Mouse (Mus musculus) neural tube, embryonic 15.5 days (tissue): ENCODE measurements around the gene Map4k2. TPM values are rescaled to one million over a fixed set of nuclear protein-coding genes. Genes with fewer than 3 reads are reported as not detected.

Experiments
- ATAC-seq: fragments of 200-750 bp; cut with Nextera tagmentation; 2 replicates; pipeline ENCODE4 v1.8.0; 2017; ENCODE audit warnings: mild to moderate bottlenecking, moderate TSS enrichment, moderate library complexity; ENCODE audit not compliant: low FRiP score
- H3K27ac ChIP-seq: fragments of 300-500 bp; sonication (generic); replicated peaks from 2 replicates; pipeline ENCODE4 v1.5.1; 2015; ENCODE audit warnings: mild to moderate bottlenecking, inconsistent platforms
- H3K27me3 ChIP-seq: fragments of 300-500 bp; sonication (generic); replicated peaks from 2 replicates; pipeline ENCODE4 v1.6.1; 2015; ENCODE audit warnings: inconsistent platforms
- H3K36me3 ChIP-seq: fragments of 300-500 bp; sonication (generic); 2 replicates; pipeline ENCODE4 v1.6.1; 2015; ENCODE audit warnings: inconsistent platforms
- H3K4me1 ChIP-seq: fragments of 300-500 bp; sonication (generic); 2 replicates; pipeline ENCODE4 v1.6.1; 2015; ENCODE audit warnings: inconsistent platforms
- H3K4me2 ChIP-seq: fragments of 300-500 bp; sonication (generic); 2 replicates; pipeline ENCODE4 v1.6.1; 2015; ENCODE audit warnings: inconsistent platforms, mild to moderate bottlenecking, moderate library complexity
- H3K4me3 ChIP-seq: fragments of 300-500 bp; sonication (generic); replicated peaks from 2 replicates; pipeline ENCODE4 v1.5.1; 2015; ENCODE audit warnings: mild to moderate bottlenecking, inconsistent platforms
- H3K9ac ChIP-seq: fragments of 300-500 bp; sonication (generic); replicated peaks from 2 replicates; pipeline ENCODE4 v1.6.1; 2015; ENCODE audit warnings: mild to moderate bottlenecking, inconsistent platforms
- H3K9me3 ChIP-seq: fragments of 300-500 bp; sonication (generic); replicated peaks from 2 replicates; pipeline ENCODE4 v1.6.1; 2016; ENCODE audit warnings: inconsistent platforms
- WGBS: fragments of 180-500 bp; shearing (Covaris S2); methylation state at CpG from one replicate; pipeline ENCODE4 v1.1.7; 2015; ENCODE audit warnings: mixed read lengths; 5-methylcytosine and 5-hydroxymethylcytosine counted together
- polyA plus RNA-seq: library from polyadenylated mRNA; unstranded; fragments of >200 nt; fragmentation: Nextera tagmentation; extraction: Ambion mirVana; gene quantifications from 2 replicates; pipeline ENCODE4 v1.2.1, GENCODE M21; 2015

Gene Map4k2
- polyA plus RNA-seq, 1 experiment from 2014 or later, result 21.9 TPM

DNA sequence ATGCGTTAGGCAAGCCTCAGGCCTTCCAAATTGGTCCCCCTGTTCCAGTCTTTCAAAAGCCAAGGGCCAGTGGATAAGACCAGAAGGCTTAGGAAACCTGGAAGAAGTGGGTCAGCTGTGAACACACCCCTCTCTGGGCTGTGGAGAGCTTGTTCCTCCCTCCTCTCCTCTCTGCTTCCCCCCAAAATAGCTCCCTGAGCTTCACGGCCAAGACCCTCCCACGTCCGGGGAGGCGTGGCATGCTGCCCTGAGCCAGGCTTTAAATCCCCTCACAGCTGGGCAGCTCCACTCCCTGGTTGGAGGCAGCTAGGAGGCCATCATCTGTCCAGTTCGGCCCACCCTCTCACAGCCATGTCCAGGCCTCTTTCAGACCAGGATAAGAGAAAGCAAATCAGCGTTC is 43.2 kb downstream of the Map4k2 start, which contains the start of gene Pygm:
Gene Pygm (plus strand): TSS at position 272 of the 400 bp plus-strand sequence.
- ATAC-seq, result no peak
- H3K36me3 ChIP-seq, result peaks cover 2% of the 10 kb centered on the region
- H3K4me1 ChIP-seq, result peaks cover 16% of the 10 kb centered on the region
- no peak within 1 kb of the TSS for H3K4me3 ChIP-seq
- 0 out of 2 replicates have a peak within 1 kb of the TSS, but pooled peaks have one; percentile 37 for H3K27ac ChIP-seq
- no peak within 1 kb of the TSS for H3K9ac ChIP-seq
- H3K9me3 ChIP-seq, result no peaks in the 10 kb centered on the region
- no peak within 1 kb of the TSS for H3K4me2 ChIP-seq
- no peaks in the 10 kb centered on the region for H3K27me3 ChIP-seq
- 27% methylated on average over 7 of the region's 7 CpGs for WGBS

DNA sequence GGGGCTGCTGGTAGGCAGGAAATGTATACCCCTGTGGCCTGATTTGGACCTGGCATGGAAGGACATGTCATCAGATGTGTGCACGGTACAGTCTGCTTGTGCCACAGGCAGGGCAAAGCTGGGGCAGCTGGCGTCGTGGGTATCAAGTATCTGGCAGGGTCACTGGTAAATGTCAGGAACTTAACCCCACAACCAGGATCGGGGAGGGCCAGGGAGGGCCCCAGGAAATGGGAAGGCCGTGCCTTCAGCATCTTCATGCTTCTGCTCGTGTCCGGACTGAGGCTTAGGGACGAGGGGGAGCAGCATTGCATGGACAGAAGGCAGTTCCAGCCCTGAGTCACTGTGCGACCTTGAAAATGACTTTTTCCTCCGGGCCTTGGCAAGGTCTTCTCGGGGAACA is 44.0 kb downstream of the Map4k2 start:
- WGBS, result 87% methylated on average over 11 of the region's 11 CpGs
- H3K4me2 ChIP-seq, result no peak overlapping the region
- no peaks in the 10 kb centered on the region for H3K36me3 ChIP-seq
- H3K27me3 ChIP-seq, result no peaks in the 10 kb centered on the region
- no peak overlapping the region for H3K4me3 ChIP-seq
- H3K9me3 ChIP-seq, result no peaks in the 10 kb centered on the region
- no peak for ATAC-seq
- H3K4me1 ChIP-seq, result peaks cover 24% of the 10 kb centered on the region
- H3K9ac ChIP-seq, result no peak overlapping the region
- H3K27ac ChIP-seq, result no peak overlapping the region

DNA sequence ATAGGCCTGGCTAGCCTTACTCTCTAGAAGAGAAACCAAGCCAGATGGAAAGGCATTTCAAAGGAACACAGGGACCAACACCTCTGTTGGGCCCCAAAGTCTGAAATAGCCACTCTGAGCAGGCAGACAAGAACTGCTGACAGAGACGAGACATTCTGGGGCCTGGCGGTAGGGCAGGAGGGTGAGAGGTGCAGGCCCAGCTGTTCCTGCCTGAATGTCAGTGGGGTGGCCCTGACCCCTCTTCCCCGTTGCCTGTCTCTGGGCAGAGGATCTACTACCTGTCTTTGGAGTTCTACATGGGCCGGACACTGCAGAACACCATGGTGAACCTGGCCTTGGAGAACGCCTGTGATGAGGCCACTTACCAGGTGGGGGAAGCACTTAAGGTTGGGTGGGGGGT is 44.5 kb downstream of the Map4k2 start:
- H3K9me3 ChIP-seq, result no peaks in the 10 kb centered on the region
- 87% methylated on average over 5 of the region's 5 CpGs for WGBS
- H3K27me3 ChIP-seq, result no peaks in the 10 kb centered on the region
- H3K36me3 ChIP-seq, result no peaks in the 10 kb centered on the region
- H3K4me3 ChIP-seq, result no peak overlapping the region
- peaks cover 26% of the 10 kb centered on the region for H3K4me1 ChIP-seq
- H3K9ac ChIP-seq, result no peak overlapping the region
- ATAC-seq, result no peak
- no peak overlapping the region for H3K27ac ChIP-seq
- H3K4me2 ChIP-seq, result no peak overlapping the region

DNA sequence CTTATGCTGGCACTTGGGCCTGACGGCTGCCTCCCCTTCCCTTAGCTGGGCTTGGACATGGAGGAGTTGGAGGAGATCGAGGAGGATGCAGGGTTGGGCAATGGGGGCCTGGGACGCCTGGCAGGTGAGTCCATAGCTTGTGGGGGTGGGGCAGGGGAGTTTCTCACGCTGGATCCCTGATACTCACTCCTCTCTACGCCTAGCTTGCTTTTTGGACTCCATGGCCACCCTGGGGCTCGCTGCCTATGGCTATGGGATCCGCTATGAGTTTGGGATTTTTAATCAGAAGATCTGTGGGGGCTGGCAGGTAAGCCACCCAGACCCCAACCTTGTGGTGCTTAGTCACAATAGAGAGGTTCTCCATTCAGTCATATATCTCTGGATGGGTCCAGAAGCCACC is 44.9 kb downstream of the Map4k2 start:
- no peak overlapping the region for H3K27ac ChIP-seq
- no peak overlapping the region for H3K9ac ChIP-seq
- peaks cover 26% of the 10 kb centered on the region for H3K4me1 ChIP-seq
- H3K4me2 ChIP-seq, result no peak overlapping the region
- H3K4me3 ChIP-seq, result no peak overlapping the region
- no peaks in the 10 kb centered on the region for H3K36me3 ChIP-seq
- no peak for ATAC-seq
- H3K9me3 ChIP-seq, result no peaks in the 10 kb centered on the region
- H3K27me3 ChIP-seq, result no peaks in the 10 kb centered on the region
- WGBS, result 84% methylated on average over 7 of the region's 7 CpGs

DNA sequence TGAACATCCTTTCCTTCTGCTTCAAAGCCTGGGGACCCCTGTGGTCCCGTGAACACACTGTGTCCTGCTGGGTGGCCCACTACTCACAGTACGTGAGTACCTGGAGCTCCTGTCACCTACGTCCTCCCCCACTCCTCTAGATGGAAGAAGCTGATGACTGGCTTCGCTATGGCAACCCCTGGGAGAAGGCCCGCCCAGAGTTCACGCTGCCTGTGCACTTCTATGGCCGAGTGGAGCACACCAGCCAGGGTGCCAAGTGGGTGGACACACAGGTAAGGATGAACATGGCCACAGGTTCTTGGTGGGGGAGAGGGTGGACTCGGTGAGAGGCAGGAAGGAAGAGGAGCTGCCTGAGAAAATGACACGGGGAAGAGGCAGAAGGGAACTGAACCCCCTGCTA is 45.3 kb downstream of the Map4k2 start:
- no peaks in the 10 kb centered on the region for H3K36me3 ChIP-seq
- ATAC-seq, result no peak
- no peaks in the 10 kb centered on the region for H3K27me3 ChIP-seq
- H3K4me2 ChIP-seq, result no peak overlapping the region
- no peak overlapping the region for H3K27ac ChIP-seq
- WGBS, result 67% methylated on average over 9 of the region's 9 CpGs
- H3K9me3 ChIP-seq, result no peaks in the 10 kb centered on the region
- H3K4me3 ChIP-seq, result no peak overlapping the region
- H3K9ac ChIP-seq, result no peak overlapping the region
- H3K4me1 ChIP-seq, result peaks cover 26% of the 10 kb centered on the region

DNA sequence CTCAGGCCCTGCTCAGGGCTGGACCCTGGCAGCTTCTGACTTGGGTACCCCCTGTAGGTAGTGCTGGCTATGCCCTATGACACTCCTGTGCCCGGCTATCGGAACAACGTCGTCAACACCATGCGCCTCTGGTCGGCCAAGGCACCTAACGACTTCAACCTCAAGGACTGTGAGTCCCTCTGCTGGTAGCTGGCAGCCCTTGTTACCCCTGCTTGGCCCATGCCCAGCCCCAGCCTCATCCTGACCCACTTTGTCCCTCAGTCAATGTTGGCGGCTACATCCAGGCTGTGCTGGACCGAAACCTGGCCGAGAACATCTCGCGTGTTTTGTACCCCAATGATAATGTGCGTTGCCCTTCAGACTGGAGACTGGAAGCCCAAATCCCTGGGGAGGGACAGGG is 47.1 kb downstream of the Map4k2 start:
- Histone ChIP-seq H3K27me3 (no peaks in the 10 kb centered on the region), H3K9me3 (no peaks in the 10 kb centered on the region), H3K9ac (no peak overlapping the region), H3K36me3 (no peaks in the 10 kb centered on the region), H3K27ac (no peak overlapping the region), H3K4me3 (no peak overlapping the region), H3K4me1 (peaks cover 26% of the 10 kb centered on the region), H3K4me2 (no peak overlapping the region)
- 84% methylated on average over 13 of the region's 13 CpGs for WGBS
- ATAC-seq, result no peak

DNA sequence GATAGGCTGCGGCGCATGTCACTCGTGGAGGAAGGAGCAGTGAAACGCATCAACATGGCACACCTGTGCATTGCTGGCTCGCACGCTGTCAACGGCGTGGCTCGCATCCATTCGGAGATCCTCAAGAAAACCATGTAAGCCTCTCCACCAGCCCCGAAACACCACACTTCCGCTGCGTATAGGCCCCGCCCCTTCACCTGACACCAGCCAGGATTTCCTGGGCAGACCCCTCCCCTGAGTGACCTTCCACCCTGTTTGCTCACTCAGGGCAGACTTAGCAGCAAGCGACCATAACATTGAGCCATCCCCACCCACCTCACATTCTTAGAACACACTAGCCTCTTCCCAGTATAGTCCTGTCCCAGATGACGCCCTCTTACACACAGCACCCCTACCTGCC is 48.9 kb downstream of the Map4k2 start:
- peak overlapping the region; percentile 31 for H3K9ac ChIP-seq
- no peaks in the 10 kb centered on the region for H3K36me3 ChIP-seq
- peak overlapping the region; percentile 61 for H3K4me2 ChIP-seq
- H3K4me3 ChIP-seq, result peak overlapping the region; percentile 31
- H3K27me3 ChIP-seq, result no peaks in the 10 kb centered on the region
- no peaks in the 10 kb centered on the region for H3K9me3 ChIP-seq
- WGBS, result 8% methylated on average over 16 of the region's 16 CpGs
- ATAC-seq, result peak; percentile 66; the same call in 1 of the 2 replicates
- peaks cover 15% of the 10 kb centered on the region for H3K4me1 ChIP-seq
- peak overlapping the region; percentile 2; the same call in 1 of the 2 replicates for H3K27ac ChIP-seq

DNA sequence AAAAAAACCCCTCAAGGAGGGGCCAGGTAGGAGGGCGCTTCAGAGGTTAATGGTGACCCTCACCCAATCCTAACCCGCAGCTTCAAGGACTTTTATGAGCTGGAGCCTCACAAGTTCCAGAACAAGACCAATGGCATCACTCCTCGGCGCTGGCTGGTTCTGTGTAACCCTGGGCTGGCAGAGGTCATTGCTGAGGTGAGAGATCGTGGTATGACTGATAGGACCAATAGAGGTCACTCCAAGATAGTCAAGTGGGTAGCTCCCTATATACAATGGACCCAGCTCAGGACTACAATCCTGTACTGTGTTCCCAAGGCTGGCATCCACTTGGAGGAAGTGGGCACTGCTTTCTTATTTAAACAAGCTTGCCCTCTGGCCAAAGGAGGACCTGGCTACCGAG is 49.3 kb downstream of the Map4k2 start:
- no peak; the same call in 1 of the 2 replicates for ATAC-seq
- WGBS, result 64% methylated on average over 6 of the region's 6 CpGs
- peaks cover 14% of the 10 kb centered on the region for H3K4me1 ChIP-seq
- H3K36me3 ChIP-seq, result no peaks in the 10 kb centered on the region
- peak overlapping the region; percentile 61 for H3K4me2 ChIP-seq
- no peak overlapping the region for H3K4me3 ChIP-seq
- no peak overlapping the region for H3K9ac ChIP-seq
- H3K9me3 ChIP-seq, result no peaks in the 10 kb centered on the region
- H3K27me3 ChIP-seq, result no peaks in the 10 kb centered on the region
- no peak overlapping the region for H3K27ac ChIP-seq

DNA sequence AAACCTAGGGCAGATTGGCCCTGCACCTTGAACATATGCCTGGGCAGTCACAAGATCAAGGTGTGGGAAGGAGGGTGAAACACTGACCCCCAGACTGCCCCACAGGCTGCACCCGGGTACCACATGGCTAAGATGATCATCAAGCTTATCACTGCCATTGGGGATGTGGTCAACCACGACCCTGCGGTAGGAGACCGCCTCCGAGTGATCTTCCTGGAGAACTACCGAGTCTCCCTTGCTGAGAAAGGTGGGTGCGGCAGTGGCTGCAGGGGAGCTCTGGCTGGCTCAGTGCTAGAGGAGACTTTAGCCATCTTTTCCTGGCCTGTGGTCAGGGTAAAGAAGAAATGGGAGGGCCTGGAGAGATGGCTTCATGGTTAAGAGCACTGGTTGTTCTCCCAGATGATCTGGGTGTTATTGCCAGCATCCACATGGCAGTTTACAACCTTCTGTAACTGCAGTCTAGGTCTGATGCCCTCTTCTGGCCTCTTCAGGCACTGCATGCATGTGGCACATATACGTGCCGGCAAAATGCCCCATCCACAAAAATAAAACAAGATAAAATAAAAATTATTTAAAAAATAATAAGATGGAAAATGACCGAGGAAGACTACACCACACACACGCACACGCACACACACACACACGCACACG is 51.9 kb downstream of the Map4k2 start:
- no peaks in the 10 kb centered on the region for H3K36me3 ChIP-seq
- 92% methylated on average over 14 of the region's 14 CpGs for WGBS
- ATAC-seq, result no peak
- H3K9ac ChIP-seq, result no peak overlapping the region
- no peaks in the 10 kb centered on the region for H3K27me3 ChIP-seq
- H3K4me3 ChIP-seq, result no peak overlapping the region
- peaks cover 13% of the 10 kb centered on the region for H3K4me1 ChIP-seq
- H3K27ac ChIP-seq, result no peak overlapping the region
- no peaks in the 10 kb centered on the region for H3K9me3 ChIP-seq
- no peak overlapping the region for H3K4me2 ChIP-seq

DNA sequence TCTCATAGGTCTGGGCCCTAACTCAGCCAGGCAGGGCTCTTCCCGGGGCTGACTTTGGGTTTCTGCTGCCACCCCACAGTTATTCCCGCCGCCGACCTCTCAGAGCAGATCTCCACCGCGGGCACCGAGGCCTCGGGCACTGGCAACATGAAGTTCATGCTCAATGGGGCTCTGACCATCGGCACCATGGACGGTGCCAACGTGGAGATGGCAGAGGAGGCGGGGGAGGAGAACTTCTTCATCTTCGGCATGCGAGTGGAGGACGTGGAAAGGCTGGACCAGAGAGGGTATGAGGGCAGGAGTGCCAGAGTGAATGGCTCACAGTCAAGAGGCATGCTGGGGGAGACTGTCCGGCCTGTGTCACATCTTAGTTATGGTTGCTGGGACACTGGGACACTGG is 52.7 kb downstream of the Map4k2 start:
- Histone ChIP-seq H3K27me3 (no peaks in the 10 kb centered on the region), H3K9ac (no peak overlapping the region), H3K36me3 (no peaks in the 10 kb centered on the region), H3K4me3 (no peak overlapping the region), H3K4me1 (peaks cover 20% of the 10 kb centered on the region), H3K27ac (no peak overlapping the region), H3K9me3 (no peaks in the 10 kb centered on the region), H3K4me2 (no peak overlapping the region)
- no peak for ATAC-seq
- 93% methylated on average over 16 of the region's 16 CpGs for WGBS

DNA sequence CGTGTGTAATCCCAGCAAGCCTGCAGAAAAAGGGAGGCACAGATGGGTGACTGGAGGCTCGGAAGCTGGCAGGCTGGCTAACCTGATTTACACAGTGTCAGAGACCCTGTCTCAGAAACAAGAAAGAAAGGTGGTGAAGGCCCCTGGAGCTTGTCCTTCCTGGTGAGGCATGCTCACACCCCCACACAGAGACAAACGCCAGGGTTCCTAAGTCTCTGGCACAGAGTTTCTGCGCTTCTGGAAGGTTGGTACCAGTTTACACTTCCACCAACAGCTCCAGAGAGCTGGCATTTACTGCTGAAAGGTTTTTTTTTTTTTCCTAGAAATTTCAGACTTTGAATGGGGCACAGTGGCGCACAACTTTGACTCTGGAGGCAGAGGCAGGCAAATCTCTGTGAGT is 55.3 kb downstream of the Map4k2 start:
- Histone ChIP-seq H3K27me3 (no peaks in the 10 kb centered on the region), H3K9me3 (no peaks in the 10 kb centered on the region), H3K36me3 (no peaks in the 10 kb centered on the region), H3K4me2 (no peak overlapping the region), H3K27ac (no peak overlapping the region), H3K9ac (no peak overlapping the region), H3K4me3 (no peak overlapping the region), H3K4me1 (peaks cover 29% of the 10 kb centered on the region)
- WGBS, result 85% methylated on average over 5 of the region's 5 CpGs
- ATAC-seq, result no peak

DNA sequence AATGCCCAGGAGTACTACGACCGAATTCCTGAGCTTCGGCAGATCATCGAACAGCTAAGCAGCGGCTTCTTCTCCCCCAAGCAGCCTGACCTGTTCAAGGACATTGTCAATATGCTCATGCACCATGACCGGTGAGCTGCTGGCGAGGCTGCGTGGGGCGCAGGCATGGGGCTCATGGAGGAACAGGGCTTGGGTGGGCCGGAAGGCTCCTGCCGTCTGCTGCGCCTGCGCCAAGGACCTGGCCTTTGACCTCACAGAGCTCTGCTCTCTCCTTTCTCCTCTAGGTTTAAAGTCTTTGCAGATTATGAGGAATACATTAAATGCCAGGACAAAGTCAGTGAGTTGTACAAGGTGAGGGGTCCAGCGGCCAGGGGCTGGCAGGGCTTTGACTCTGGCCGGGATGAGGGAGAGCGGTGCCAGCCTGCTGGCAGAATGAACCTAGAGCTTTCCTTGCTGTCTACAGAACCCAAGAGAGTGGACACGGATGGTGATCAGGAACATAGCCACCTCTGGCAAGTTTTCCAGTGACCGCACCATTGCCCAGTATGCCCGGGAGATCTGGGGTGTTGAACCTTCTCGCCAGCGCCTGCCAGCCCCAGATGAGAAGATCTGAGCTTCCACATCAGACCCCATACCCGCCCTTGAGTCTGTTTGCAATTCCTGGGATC is 56.8 kb downstream of the Map4k2 start:
- WGBS, result 85% methylated on average over 22 of the region's 22 CpGs
- H3K9ac ChIP-seq, result no peak overlapping the region; the same call in 1 of the 2 replicates
- H3K9me3 ChIP-seq, result no peaks in the 10 kb centered on the region
- peaks cover 40% of the 10 kb centered on the region for H3K4me1 ChIP-seq
- H3K4me3 ChIP-seq, result peak overlapping the region; percentile 63; the same call in 1 of the 2 replicates
- H3K27ac ChIP-seq, result no peak overlapping the region
- H3K4me2 ChIP-seq, result peak overlapping the region; percentile 98
- no peak for ATAC-seq
- no peaks in the 10 kb centered on the region for H3K36me3 ChIP-seq
- peaks cover 9% of the 10 kb centered on the region; the same call in 1 of the 2 replicates for H3K27me3 ChIP-seq
